Mouse (Mus musculus) forebrain, embryonic 12.5 days (tissue): Measurements from ENCODE around the gene Gtf2h1. TPM values are rescaled to one million over a fixed set of nuclear protein-coding genes. Genes with fewer than 3 reads are reported as not detected.

Experiments used
- ATAC-seq: fragments of 200-750 bp; cut with Nextera tagmentation; 2 replicates; pipeline ENCODE4 v1.8.0; 2017; ENCODE audit warnings: moderate TSS enrichment; ENCODE audit not compliant: low FRiP score
- H3K27ac ChIP-seq: fragments of 300-500 bp; sonication (generic); 2 replicates; pipeline ENCODE4 v1.5.1; 2016; ENCODE audit warnings: mild to moderate bottlenecking
- H3K27me3 ChIP-seq: fragments of 300-500 bp; sonication (generic); 2 replicates; pipeline ENCODE4 v1.6.1; 2016; ENCODE audit warnings: mild to moderate bottlenecking
- H3K36me3 ChIP-seq: fragments of 300-500 bp; sonication (generic); replicated peaks from 2 replicates; pipeline ENCODE4 v1.6.1; 2016; ENCODE audit warnings: mild to moderate bottlenecking
- H3K4me1 ChIP-seq: fragments of 300-500 bp; sonication (generic); 2 replicates; pipeline ENCODE4 v1.6.1; 2016
- H3K4me2 ChIP-seq: fragments of 300-500 bp; sonication (generic); 2 replicates; pipeline ENCODE4 v1.6.1; 2016; ENCODE audit warnings: mild to moderate bottlenecking, moderate library complexity
- H3K4me3 ChIP-seq: fragments of 300-500 bp; sonication (generic); replicated peaks from 2 replicates; pipeline ENCODE4 v1.5.1; 2016; ENCODE audit warnings: mild to moderate bottlenecking
- H3K9ac ChIP-seq: fragments of 300-500 bp; sonication (generic); 2 replicates; pipeline ENCODE4 v1.6.1; 2016; ENCODE audit warnings: mild to moderate bottlenecking
- H3K9me3 ChIP-seq: fragments of 300-500 bp; sonication (generic); 2 replicates; pipeline ENCODE4 v1.6.1; 2016
- whole genome bisulfite sequencing: fragments of 180-500 bp; shearing (Covaris S2); methylation state at CpG from one replicate; pipeline ENCODE4 v1.1.7; 2016; 5-methylcytosine and 5-hydroxymethylcytosine counted together
- polyA plus RNA-seq: library from polyadenylated mRNA; unstranded; fragments of >200 nt; fragmentation: Nextera tagmentation; extraction: Ambion mirVana; gene quantifications from 2 replicates; pipeline ENCODE4 v1.2.1, GENCODE M21; 2016

Gtf2h1 gene
- polyA plus RNA-seq, 1 experiment from 2014 or later, result 52.6 TPM

DNA sequence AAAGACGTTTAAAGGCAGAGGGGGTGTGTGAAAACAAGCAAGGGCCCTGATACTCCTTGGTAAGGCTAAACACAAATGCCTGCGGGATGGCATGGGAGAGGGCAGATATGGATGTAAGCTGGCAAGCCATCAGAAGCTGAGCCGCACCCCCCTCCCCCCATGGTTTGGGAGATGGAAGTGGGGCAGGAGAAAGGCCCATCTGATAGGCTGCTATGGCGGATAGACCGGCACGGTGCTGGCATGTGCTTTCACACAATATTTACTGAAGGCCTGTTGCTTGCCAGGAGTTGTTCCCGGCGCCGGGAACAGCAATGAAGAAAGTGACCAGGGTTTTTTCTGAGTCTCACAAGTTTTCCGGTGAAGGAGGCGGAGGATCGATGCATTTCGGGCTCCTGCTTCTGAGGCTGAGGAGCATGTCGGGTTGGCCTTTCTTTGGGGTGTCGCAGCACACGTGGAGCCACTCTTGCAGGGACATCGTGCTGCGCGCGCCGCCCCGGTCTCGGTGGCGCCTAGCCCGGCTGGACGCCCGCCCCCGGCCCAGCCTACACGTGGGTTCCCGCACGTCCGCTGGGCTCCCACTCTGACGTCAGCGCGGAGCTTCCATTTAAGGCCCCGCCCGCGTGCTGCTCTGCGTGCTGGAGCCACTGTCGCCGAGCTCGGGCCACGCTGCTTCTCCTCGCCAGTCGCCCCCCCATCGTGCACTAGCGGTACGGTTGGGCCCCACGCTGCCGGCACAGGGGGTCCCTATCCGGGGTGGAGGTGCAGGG lies 49.5 kb downstream of the Gtf2h1 start:
- Histone ChIP-seq H3K36me3 (peaks cover 20% of the 10 kb centered on the region), H3K4me1 (peaks cover 18% of the 10 kb centered on the region), H3K4me2 (peak overlapping the region; percentile 90), H3K9me3 (no peaks in the 10 kb centered on the region), H3K27me3 (peaks cover 13% of the 10 kb centered on the region), H3K27ac (peak overlapping the region; percentile 89), H3K9ac (peak overlapping the region; percentile 92), H3K4me3 (peak overlapping the region; percentile 79)
- under 1% methylated on average over 51 of the region's 51 CpGs for WGBS
- ATAC-seq, result peak; percentile 93

GRCm38 (mm10) chr7:46845978-46846485 lies 50.1 kb downstream of the Gtf2h1 start:
- H3K27me3 ChIP-seq, result peaks cover 9% of the 10 kb centered on the region; the same call in 1 of the 2 replicates
- peak overlapping the region; percentile 89 for H3K27ac ChIP-seq
- peak overlapping the region; percentile 92 for H3K9ac ChIP-seq
- peaks cover 24% of the 10 kb centered on the region for H3K36me3 ChIP-seq
- H3K4me2 ChIP-seq, result peak overlapping the region; percentile 90
- H3K4me3 ChIP-seq, result peak overlapping the region; percentile 79
- H3K9me3 ChIP-seq, result no peaks in the 10 kb centered on the region
- under 1% methylated on average over 36 of the region's 36 CpGs for WGBS
- H3K4me1 ChIP-seq, result peaks cover 18% of the 10 kb centered on the region
- peak; percentile 53 for ATAC-seq

DNA sequence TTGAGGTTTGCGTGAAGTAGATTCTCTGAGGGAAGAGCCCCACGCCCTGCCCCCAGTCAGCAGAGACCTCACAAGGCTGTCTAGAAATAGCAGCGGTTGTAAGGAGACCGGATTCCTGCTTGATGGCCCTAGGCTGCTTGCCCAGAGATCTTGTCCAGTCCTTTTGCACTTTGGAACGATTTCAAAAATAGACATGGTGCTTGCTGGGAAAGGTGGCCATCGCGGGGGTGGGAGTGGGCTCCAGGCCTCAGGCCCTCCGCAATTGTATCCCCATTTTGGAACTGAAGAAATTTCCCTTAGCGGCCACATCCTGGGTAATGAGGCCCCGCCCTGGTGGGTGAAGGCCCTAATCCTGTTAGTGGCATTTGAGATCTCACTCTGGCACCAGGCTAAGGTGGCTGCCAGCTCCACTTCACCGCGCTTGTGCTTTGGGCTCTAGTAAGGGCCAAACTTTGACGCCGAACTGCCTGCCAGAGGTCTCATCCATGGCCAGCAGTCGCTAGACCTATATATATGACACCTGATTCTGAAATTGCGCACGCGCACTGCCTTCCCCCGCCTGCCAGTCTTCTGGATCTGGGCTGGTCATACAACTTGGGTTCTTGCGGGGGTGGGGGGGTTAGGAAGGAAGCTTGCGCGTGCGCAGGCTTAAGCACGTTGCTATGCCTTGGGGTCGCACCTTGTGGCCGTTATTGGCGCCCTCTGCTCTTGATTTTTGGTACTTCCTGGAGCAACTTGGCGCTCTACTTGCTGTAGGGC lies 50.8 kb downstream of the Gtf2h1 start:
- Histone ChIP-seq H3K4me1 (peaks cover 18% of the 10 kb centered on the region), H3K9me3 (no peaks in the 10 kb centered on the region)

DNA sequence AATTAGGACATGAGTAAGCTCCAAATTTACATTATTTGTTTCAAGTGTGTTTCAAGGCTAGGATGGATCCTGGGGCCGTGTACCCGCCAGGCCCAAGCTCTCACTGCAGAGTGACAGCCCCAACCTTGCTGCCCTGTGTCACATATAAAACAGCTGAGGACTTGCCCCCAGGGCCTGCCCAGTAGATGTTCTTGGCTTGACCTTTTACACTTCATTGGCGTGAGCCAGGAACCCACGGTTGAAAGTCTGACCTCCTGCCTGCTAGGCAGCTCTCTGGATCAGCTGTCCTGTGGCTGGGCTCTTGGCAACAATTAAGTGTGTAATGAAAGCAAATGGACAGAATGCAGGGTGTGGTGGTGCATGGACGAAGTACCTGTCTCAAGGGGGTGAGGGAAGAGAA lies 53.4 kb downstream of the Gtf2h1 start:
- no peaks in the 10 kb centered on the region for H3K9me3 ChIP-seq
- no peak overlapping the region for H3K27ac ChIP-seq
- H3K9ac ChIP-seq, result no peak overlapping the region
- H3K4me1 ChIP-seq, result peaks cover 18% of the 10 kb centered on the region
- H3K4me2 ChIP-seq, result no peak overlapping the region
- no peak overlapping the region for H3K4me3 ChIP-seq
- no peaks in the 10 kb centered on the region for H3K27me3 ChIP-seq
- no peak for ATAC-seq
- peaks cover 55% of the 10 kb centered on the region for H3K36me3 ChIP-seq
- WGBS, result 80% methylated on average over 5 of the region's 5 CpGs

More for the DNA sequence above, 50.8 kb downstream of the Gtf2h1 start:
- H3K4me2 ChIP-seq, result peak overlapping the region; percentile 90
- peak; percentile 51 for ATAC-seq
- under 1% methylated on average over 28 of the region's 28 CpGs for WGBS
- peaks cover 3% of the 10 kb centered on the region; the same call in 1 of the 2 replicates for H3K27me3 ChIP-seq
- H3K9ac ChIP-seq, result peak overlapping the region; percentile 92
- H3K36me3 ChIP-seq, result peaks cover 31% of the 10 kb centered on the region
- H3K4me3 ChIP-seq, result peak overlapping the region; percentile 79
- peak overlapping the region; percentile 89 for H3K27ac ChIP-seq

DNA sequence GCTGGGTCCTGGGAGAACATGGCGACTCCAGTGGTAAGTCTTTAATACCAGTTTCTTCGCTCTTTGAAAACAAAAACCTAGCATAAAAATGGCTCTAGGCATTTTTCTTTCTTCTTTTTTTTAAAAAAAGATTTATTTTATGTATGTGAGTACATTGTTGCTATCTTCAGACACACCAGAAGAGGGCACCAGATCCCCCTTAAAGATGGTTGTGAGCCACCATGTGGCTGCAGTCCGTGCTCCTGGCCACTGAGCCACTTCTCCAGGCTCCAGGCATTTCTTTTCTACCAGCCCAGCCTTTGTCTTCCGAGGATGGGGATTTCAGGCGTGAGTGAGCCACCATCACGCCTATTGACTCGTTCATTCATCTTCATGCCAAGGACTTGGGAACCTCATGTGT lies 55.1 kb downstream of the Gtf2h1 start:
- no peaks in the 10 kb centered on the region for H3K27me3 ChIP-seq
- no peak overlapping the region for H3K4me2 ChIP-seq
- H3K9me3 ChIP-seq, result no peaks in the 10 kb centered on the region
- no peak overlapping the region for H3K9ac ChIP-seq
- H3K36me3 ChIP-seq, result peaks cover 73% of the 10 kb centered on the region
- H3K4me3 ChIP-seq, result no peak overlapping the region
- peaks cover 10% of the 10 kb centered on the region for H3K4me1 ChIP-seq
- no peak for ATAC-seq
- 64% methylated on average over 7 of the region's 7 CpGs for WGBS
- no peak overlapping the region for H3K27ac ChIP-seq

DNA sequence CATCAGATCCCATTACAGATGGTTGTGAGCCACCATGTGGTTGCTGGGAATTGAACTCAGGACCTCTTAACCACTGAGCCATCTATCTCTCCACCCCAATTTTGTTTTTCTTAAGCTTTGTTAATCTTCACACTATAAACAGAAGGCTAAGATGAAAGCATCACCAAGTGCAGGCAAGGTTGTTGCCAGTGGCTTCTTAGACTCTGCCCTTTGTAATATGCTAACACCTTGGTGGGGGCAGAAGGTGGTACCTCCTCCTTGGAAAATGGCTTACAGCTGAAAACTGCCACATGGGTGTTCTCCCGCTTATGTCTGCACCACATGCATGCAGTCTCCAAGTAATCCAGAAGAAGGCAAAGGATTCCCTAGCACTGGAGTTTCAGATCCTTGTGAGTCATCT lies 56.8 kb downstream of the Gtf2h1 start:
- H3K4me2 ChIP-seq, result no peak overlapping the region
- ATAC-seq, result no peak
- H3K9ac ChIP-seq, result no peak overlapping the region
- no peaks in the 10 kb centered on the region for H3K9me3 ChIP-seq
- peaks cover 73% of the 10 kb centered on the region for H3K36me3 ChIP-seq
- H3K27me3 ChIP-seq, result no peaks in the 10 kb centered on the region
- H3K27ac ChIP-seq, result no peak overlapping the region
- 90% methylated on average over 1 of the region's 1 CpGs for WGBS
- H3K4me1 ChIP-seq, result 0 out of 2 replicates have a peak, but pooled peaks cover 1% of the 10 kb centered on the region
- no peak overlapping the region for H3K4me3 ChIP-seq

DNA sequence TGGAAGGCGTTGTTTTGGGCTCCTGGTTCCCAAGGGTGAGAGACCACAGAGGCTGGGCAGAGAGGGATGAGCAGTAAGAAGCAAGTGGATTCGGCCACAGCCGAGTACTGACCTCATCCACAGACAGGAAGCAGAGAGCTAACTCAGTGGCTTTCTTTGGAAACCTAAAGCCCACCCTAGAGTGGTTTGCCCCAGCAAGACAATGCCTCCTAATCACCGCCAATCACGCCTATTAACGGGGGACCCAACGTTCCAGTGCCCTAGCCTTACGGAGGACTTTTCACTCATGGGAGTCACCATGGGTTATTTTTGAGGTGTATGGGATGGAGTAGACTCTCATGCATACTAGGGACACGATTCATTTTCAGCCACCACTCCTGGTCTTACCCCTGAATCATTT lies 57.5 kb downstream of the Gtf2h1 start:
- Histone ChIP-seq H3K9me3 (no peaks in the 10 kb centered on the region), H3K27me3 (no peaks in the 10 kb centered on the region), H3K36me3 (peaks cover 72% of the 10 kb centered on the region), H3K4me3 (no peak overlapping the region), H3K27ac (0 out of 2 replicates have a peak overlapping the region, but pooled peaks have one; percentile 26), H3K4me1 (no peaks in the 10 kb centered on the region), H3K9ac (no peak overlapping the region), H3K4me2 (no peak overlapping the region)
- no peak for ATAC-seq
- WGBS, result 84% methylated on average over 9 of the region's 9 CpGs

- no peak for ATAC-seq
- Histone ChIP-seq H3K36me3 (peaks cover 49% of the 10 kb centered on the region), H3K9me3 (no peaks in the 10 kb centered on the region), H3K4me2 (no peak overlapping the region), H3K27me3 (no peaks in the 10 kb centered on the region), H3K4me3 (no peak overlapping the region), H3K27ac (no peak overlapping the region), H3K4me1 (no peaks in the 10 kb centered on the region), H3K9ac (no peak overlapping the region)
- WGBS, result 77% methylated on average over 7 of the region's 7 CpGs
Measured at GRCm38 (mm10) chr7:46855866-46856560, 60.1 kb downstream of the Gtf2h1 start.

DNA sequence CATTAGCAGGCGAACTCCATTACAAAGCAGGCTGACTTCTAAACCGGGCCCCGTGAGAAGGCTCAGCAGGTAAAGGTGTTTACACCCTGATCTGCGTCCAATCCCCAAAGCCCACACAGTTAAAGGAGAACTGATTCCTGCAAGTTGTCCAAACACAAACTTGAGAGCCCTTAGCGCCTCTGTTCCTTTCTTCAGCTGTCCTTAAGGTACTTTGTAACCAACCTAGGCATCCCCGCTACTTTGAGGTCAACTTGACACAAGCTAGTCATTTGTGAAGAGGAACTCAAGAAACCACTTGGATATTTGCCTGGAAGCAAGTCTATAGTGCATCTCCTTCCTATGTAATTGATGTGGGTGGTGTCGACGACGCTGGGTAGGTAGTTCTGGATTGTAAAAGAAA lies 61.5 kb downstream of the Gtf2h1 start:
- WGBS, result 86% methylated on average over 9 of the region's 9 CpGs
- Histone ChIP-seq H3K9me3 (no peaks in the 10 kb centered on the region), H3K4me3 (no peak overlapping the region), H3K27ac (no peak overlapping the region), H3K4me2 (no peak overlapping the region), H3K9ac (no peak overlapping the region), H3K27me3 (no peaks in the 10 kb centered on the region), H3K36me3 (peaks cover 35% of the 10 kb centered on the region), H3K4me1 (no peaks in the 10 kb centered on the region)
- ATAC-seq, result no peak

- Histone ChIP-seq H3K36me3 (peaks cover 20% of the 10 kb centered on the region), H3K27me3 (no peaks in the 10 kb centered on the region), H3K27ac (no peak overlapping the region), H3K4me3 (no peak overlapping the region), H3K9me3 (no peaks in the 10 kb centered on the region), H3K4me1 (no peaks in the 10 kb centered on the region), H3K9ac (no peak overlapping the region), H3K4me2 (no peak overlapping the region)
- ATAC-seq, result no peak
- 62% methylated on average over 6 of the region's 6 CpGs for WGBS
Measured at GRCm38 (mm10) chr7:46859031-46859430, 63.1 kb downstream of the Gtf2h1 start.

DNA sequence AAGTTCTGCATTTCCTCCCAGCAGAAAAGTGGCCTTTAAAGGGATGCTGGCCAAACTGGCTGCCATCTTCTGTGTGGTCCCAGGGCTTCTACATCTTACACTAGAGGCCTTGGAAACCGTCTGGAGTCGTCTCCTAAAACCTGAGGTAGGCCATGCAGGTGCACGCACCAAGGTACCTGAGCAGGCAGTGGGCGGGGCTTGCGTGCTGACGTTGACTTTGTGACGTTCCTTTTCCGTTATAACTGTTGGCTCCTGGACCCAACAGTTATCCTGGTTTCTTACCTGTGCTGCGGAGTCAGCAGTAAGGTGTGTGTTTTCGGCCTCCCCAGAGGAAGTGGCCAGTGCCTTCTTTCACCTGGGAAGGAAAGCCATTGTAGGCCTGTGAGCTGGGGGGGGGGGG lies 65.1 kb downstream of the Gtf2h1 start, which contains the start of gene Ldhc:
Ldhc (plus strand) TSS at position 208 of the 400 bp plus-strand sequence.
- no peak for ATAC-seq
- 42% methylated on average over 10 of the region's 10 CpGs for WGBS

GRCm38 (mm10) chr7:46871988-46872387 lies 76.1 kb downstream of the Gtf2h1 start:
- H3K36me3 ChIP-seq, result no peaks in the 10 kb centered on the region
- ATAC-seq, result no peak
- H3K27me3 ChIP-seq, result no peaks in the 10 kb centered on the region
- no peak overlapping the region for H3K9ac ChIP-seq
- no peak overlapping the region for H3K4me3 ChIP-seq
- H3K4me1 ChIP-seq, result no peaks in the 10 kb centered on the region
- 86% methylated on average over 4 of the region's 4 CpGs for WGBS
- no peak overlapping the region for H3K4me2 ChIP-seq
- H3K9me3 ChIP-seq, result no peaks in the 10 kb centered on the region
- no peak overlapping the region for H3K27ac ChIP-seq

More for the DNA sequence above, 65.1 kb downstream of the Gtf2h1 start, which contains the start of gene Ldhc:
- Histone ChIP-seq H3K4me3 (no peak within 1 kb of the TSS), H3K27ac (no peak within 1 kb of the TSS), H3K4me1 (no peaks in the 10 kb centered on the region), H3K9me3 (no peaks in the 10 kb centered on the region), H3K27me3 (no peaks in the 10 kb centered on the region), H3K4me2 (no peak within 1 kb of the TSS), H3K9ac (no peak within 1 kb of the TSS), H3K36me3 (peaks cover under 1% of the 10 kb centered on the region; the same call in 1 of the 2 replicates)
